ENCODE assay signal across 26 mouse cellular contexts in the genomic region with DNA sequence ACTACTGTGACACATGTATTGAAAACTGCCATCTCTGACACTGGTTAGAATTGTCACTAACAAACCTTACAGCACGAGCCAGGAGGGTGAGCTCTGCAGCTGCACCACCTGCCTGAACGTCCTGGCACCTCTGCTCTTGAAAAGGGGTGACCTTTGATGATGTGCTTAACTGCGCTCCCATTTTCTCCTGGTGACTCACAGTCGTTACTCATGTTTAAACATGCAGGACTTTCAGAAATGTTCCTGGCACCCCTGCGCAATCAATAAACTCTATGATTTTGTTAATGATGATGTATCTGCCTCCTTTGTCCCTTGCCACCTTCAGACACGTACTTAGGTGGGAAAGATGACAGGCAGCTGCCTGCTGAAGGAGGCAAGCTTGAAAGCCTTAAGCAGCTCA.
"Had no signal": no experiment of that assay in that cellular context is flagged by ENCODE, and none has a peak within 500 bp of the region (broad histone marks: within the 10 kb centered on the region; RNA-seq: fewer than 3 reads in every experiment).

No protein-coding gene starts in this region.

- H3K9me3 ChIP-seq: heart, embryonic 13.5 days; heart, embryonic 15.5 days; hindbrain, embryonic 15.5 days; kidney, embryonic 15.5 days; limb, embryonic 13.5 days; limb, embryonic 15.5 days; liver, embryonic 12.5 days had no signal

- H3K27me3 ChIP-seq: heart, embryonic 13.5 days; heart, embryonic 15.5 days; hindbrain, embryonic 15.5 days; kidney, embryonic 15.5 days; limb, embryonic 13.5 days; limb, embryonic 15.5 days; liver, embryonic 12.5 days had no signal

- H3K4me3 ChIP-seq: heart, adult 2 months; heart, embryonic 13.5 days; heart, embryonic 15.5 days; hindbrain, embryonic 15.5 days; kidney, embryonic 15.5 days; limb, embryonic 13.5 days; limb, embryonic 15.5 days; liver, embryonic 12.5 days had no signal

- H3K4me2 ChIP-seq: heart, embryonic 11.5 days; heart, embryonic 13.5 days; heart, embryonic 15.5 days; hindbrain, embryonic 15.5 days; kidney, embryonic 15.5 days; limb, embryonic 13.5 days; limb, embryonic 15.5 days; liver, embryonic 12.5 days had no signal

- H3K36me3 ChIP-seq: heart, embryonic 13.5 days; heart, embryonic 15.5 days; hindbrain, embryonic 15.5 days; kidney, embryonic 15.5 days; limb, embryonic 13.5 days; limb, embryonic 15.5 days; liver, embryonic 12.5 days had no signal

- H3K4me1 ChIP-seq: heart, embryonic 13.5 days; heart, embryonic 15.5 days; hindbrain, embryonic 15.5 days; kidney, embryonic 15.5 days; limb, embryonic 13.5 days; limb, embryonic 15.5 days; liver, embryonic 12.5 days had no signal

- DNase-seq: gastrocnemius, postnatal 14 days; gastrocnemius, postnatal 36 days; heart, adult 11 months; heart, adult 2 months; heart, postnatal 14 days; heart, postnatal 36 days; kidney, adult 11 months; kidney, adult 2 months; kidney, adult 9 months; kidney, postnatal 14 days; kidney, postnatal 36 days; layer of hippocampus, adult 9-11 months; layer of hippocampus, postnatal 36 days; left cerebral cortex, postnatal 4 days had no signal

- ATAC-seq: hindbrain, postnatal 0 days; intestine, embryonic 16.5 days; liver, embryonic 12.5 days had no signal

- H3K27ac ChIP-seq: heart, adult 2 months; heart, embryonic 13.5 days; heart, embryonic 15.5 days; hindbrain, embryonic 15.5 days; hindbrain, postnatal 0 days; kidney, embryonic 15.5 days; kidney, postnatal 0 days; limb, embryonic 13.5 days; limb, embryonic 15.5 days; liver, embryonic 12.5 days; liver, embryonic 14.5 days had no signal

- H3K9ac ChIP-seq: heart, embryonic 13.5 days; heart, embryonic 15.5 days; hindbrain, embryonic 15.5 days; kidney, embryonic 15.5 days; limb, embryonic 13.5 days; limb, embryonic 15.5 days; liver, embryonic 12.5 days; liver, embryonic 14.5 days had no signal
